Mouse (Mus musculus): ENCODE measurements around the gene Tbc1d9. TPM values are rescaled to one million over a fixed set of nuclear protein-coding genes. Genes with fewer than 3 reads are reported as not detected.

Gene Tbc1d9
- total RNA-seq, 2 experiments from 2014 or later: 0.87 to 0.96 TPM

Other genes starting within 250 kb of the Tbc1d9 start
- gene Gm10645, start 818 bp downstream of the Tbc1d9 start, total RNA-seq (2021): not detected
- gene Ucp1, start 125.0 kb downstream of the Tbc1d9 start, total RNA-seq (2021): not detected
- 1 to 10 TPM; 5.9 to 8.0 TPM for gene Elmod2, start 167.1 kb downstream of the Tbc1d9 start, total RNA-seq (2021)
- gene Mgat4d, start 183.1 kb downstream of the Tbc1d9 start, total RNA-seq (2021): not detected
- not detected for gene Clgn, start 224.5 kb downstream of the Tbc1d9 start, total RNA-seq (2021)

Measured in gastrocnemius, postnatal 25 days (tissue).